Mouse (Mus musculus) gastrocnemius, adult 18-20 months (tissue): Measurements from ENCODE around the gene Vinac1. TPM values are rescaled to one million over a fixed set of nuclear protein-coding genes. Genes with fewer than 3 reads are reported as not detected.
A peak's percentile ranks its signal among the peaks of the same experiment; 100 is the strongest.

Experiments used
- DNase-seq: peaks from one replicate; pipeline ENCODE4 v3.0.0; 2021; ENCODE audit warnings: low spot score
- long read RNA-seq, 2 experiments: library from polyadenylated mRNA; stranded (forward); transcript quantifications; one replicate each; pipeline ENCODE4 v2.0.0; 2021
- total RNA-seq, 2 experiments: library from RNA; stranded (reverse); gene quantifications; 2 replicates each; pipeline ENCODE4 v1.2.3; 2021

Vinac1 gene
- not detected for total RNA-seq
- long read RNA-seq, experiment 1, result 0 reads
- long read RNA-seq, experiment 2, result 0 reads

DNA sequence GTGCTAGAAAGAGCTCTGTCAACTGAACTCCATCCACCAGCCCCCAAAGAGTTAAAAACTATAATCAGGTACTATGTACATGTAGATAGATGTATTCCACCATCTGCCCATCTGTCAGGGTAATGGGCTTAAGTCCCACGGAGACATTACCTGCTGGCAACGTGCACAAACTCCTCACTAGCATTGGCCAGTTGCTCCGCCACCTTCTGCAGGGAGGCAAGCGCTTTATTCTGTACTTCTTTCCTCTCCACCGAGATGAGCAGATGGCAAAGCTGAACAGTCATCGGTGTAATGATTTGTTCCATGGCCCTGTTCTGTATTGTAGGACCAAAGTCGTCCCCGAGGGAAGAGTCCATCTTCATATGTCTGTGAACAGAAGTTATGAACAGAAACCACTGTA lies at the start of gene Vinac1:
Vinac1 (minus strand) TSS at position 362 of the 400 bp plus-strand sequence.
- DNase-seq, result no peak

DNA sequence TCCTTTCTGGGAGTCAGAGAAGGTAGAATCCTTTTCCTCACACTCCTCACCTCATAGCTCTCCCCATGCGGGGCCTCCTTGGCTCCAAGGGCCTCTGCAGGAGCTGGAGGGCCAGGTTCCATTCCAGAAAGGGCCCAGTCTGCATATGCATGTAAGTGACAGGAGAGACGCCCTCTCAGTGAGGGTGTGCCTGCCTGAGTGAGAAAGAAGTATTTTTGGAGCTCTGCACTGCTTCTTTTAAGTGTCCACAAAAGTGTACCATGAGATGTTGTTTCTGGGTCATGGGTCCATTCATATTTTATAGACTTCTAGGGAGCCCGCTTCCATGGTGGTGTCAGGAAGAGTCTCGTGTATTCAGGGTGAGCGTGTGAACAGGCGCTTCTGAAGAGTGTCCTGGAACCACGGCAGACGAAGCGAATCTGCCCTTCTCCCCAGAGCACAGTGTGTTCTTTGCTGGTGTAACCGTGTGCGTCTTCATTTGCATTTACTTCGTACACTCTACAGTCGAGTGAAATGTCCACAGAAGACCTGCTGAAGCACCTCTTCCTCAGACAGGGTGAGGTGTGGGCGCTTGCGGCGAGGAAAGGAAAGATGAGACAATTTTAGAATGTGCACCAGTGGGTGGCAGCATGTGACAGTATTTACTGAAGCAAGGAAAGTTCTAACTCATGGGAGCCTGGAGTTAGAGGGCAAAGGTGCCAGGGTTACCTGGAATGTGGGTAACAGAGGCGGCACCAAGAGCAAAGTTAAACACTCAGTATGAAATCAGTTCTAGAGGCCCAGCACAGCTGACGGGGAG lies 46.2 kb upstream of the Vinac1 start:
- no peak for DNase-seq

DNA sequence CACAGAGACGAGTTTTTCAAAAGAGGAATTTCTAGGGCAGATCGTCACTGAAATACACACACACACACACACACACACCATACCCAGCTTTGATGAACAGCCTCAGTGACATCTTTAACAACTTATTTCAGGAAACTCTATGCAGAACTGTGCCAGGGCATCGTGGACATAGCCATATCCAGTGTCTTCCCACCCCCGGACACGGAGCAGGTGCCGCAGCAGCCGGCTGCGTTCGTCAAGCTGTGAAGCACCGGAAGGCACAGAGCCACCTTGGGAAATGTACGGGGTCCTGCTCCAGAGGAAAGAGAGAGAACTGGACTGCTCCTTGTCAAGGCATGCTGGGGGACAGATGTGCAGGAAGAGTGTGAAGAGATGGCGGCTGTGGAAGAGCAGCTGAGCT lies 44.8 kb upstream of the Vinac1 start:
- DNase-seq, result no peak

GRCm38 (mm10) chr2:129090370-129090769 lies 42.4 kb upstream of the Vinac1 start:
- no peak for DNase-seq

DNA sequence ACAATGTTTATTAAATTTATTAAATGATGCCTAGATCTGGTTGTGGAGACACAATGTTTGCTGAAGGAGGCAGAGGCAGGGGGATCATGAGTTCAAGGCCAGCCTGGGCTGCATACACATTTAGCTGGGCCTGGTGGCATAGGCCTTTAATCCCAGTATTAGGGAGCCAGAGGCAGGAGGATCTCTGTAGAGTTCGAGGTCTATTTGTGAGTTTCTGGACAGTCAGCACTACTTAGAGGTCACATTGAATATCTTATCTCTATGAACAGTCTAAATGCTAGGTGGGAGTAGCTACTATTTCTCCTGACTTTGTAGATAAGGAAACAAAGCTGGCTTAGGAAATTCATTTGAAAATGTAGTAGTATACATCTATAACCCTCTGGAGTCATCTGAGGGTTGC lies 39.5 kb upstream of the Vinac1 start:
- no peak for DNase-seq

DNA sequence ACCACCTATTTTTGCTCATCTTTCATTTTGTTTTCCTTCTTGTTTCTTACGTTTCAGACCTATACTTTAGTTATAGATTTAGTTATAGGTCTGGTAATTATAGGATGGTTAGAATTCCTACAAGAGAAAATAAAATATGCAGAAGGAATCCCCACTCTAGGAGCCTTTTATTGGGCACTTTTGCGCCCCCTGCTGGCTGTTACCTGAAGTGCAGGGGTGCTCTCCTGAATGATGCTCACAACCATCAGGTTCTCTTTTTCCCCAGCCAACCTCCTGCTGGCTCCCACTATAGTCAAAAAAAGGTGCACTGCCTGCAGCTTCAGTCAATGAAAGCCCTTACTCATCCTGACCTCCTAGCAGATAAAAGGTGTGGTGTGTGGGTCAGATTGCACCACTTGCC lies 37.0 kb upstream of the Vinac1 start:
- no peak for DNase-seq

GRCm38 (mm10) chr2:129083514-129083913 lies 35.5 kb upstream of the Vinac1 start:
- DNase-seq, result no peak

DNA sequence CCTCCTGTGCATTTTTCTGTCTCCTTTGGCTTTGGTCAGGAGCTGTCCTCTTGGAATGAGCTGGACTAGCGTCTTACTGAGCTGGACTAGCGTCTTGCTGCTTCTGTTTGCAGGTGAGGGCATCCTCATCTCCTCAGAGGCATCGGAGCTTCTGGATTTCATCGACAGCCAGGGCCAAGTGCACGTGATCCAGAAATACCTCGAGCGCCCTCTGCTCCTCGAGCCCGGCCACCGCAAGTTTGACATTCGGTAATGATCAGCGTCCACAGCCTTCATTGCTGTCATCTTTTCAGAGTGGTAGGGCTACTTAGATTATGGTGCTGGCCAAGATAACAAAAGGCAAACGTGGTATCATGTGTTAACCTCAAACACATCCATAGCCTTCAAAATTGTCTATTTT lies 33.1 kb upstream of the Vinac1 start:
- no peak for DNase-seq

- no peak for DNase-seq
Observed at GRCm38 (mm10) chr2:129079194-129079593, 31.2 kb upstream of the Vinac1 start.

DNA sequence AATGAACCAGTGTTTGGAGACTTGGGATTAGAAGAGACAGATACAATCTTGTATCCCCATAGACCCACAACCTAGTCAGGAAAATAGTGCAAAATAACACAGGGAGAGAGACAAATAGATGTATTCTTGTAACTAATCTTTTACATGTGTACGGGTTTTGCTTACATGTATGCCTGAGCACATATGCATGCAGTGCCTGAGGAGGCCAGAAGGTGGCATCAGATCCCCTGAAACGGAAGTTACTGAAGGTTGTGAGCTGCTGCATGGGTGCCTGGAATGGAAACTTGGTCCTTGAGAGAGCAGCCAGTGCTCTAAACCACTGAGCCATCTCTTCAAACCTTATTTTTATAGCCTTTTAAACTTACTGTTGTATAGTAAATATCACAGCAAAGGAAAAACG lies 30.3 kb upstream of the Vinac1 start:
- no peak for DNase-seq

GRCm38 (mm10) chr2:129070296-129070695 lies 22.3 kb upstream of the Vinac1 start:
- no peak for DNase-seq

GRCm38 (mm10) chr2:129066326-129066725 lies 18.4 kb upstream of the Vinac1 start:
- DNase-seq, result peak; percentile 35

DNA sequence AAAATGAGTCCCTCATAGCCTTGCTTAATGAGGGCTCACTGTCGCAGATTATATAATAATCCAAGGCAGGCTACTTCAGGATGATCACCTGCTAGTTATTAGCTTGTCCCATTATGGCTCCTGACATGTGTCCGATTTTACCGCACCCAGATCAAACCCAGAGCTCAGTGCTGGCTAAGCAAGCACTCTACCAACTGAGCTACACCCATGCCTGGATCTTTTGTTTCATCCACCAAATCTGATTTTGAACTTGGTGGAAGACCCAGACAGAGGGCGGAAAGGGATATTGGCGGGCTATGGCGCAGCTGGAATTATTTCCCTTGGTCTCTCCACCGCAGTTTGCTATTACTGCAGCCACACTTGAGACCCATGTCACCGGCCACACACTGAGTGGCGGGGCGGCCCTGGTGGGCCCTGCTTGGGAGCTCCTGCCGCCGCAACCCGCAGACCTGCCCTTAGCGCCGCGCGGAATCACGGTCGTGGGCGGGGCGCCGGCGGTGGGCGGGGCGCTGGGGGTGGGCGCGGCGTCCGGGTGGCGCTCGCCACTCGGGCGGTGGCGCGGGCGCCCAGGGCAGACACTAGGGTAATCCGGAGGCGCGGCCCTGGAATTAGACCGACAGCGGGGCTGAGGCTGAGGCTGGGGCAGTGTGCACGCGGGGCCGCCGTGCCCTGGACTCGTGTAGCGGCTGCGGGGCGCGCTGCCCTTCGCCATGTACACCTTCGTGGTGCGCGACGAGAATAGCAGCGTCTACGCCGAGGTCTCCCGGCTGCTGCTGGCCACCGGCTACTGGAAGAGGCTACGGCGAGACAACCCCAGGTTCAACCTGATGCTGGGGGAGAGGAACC lies 17.7 kb upstream of the Vinac1 start, which contains the start of gene Ttl:
Ttl (plus strand) TSS at position 506 of the 846 bp plus-strand sequence.
- peak; percentile 72 for DNase-seq

DNA sequence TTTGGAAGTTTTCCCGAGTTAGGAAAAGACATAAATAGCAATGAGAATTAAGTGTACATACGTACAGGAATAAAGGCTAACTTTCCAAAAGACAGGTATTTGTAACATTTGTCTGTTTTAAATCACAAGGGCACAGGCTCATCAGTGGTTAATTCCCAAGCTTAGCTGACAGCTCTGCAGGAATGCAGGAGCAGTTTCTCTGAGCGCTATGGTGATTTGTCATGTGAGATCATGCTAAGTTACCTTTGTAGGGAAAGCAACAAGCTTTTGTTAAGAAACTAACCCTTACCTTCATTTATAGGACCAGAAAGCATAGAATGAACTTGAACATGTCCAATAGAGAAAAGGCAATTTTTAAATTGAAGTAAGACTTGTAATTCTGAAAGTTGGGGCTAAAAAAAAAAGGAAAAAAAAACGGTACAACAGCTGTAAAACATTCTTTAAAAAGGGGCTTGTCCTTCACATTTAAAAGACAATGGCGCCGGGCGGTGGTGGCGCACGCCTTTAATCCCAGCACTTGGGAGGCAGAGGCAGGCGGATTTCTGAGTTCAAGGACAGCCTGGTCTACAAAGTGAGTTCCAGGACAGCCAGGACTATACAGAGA lies 13.6 kb upstream of the Vinac1 start:
- no peak for DNase-seq

DNA sequence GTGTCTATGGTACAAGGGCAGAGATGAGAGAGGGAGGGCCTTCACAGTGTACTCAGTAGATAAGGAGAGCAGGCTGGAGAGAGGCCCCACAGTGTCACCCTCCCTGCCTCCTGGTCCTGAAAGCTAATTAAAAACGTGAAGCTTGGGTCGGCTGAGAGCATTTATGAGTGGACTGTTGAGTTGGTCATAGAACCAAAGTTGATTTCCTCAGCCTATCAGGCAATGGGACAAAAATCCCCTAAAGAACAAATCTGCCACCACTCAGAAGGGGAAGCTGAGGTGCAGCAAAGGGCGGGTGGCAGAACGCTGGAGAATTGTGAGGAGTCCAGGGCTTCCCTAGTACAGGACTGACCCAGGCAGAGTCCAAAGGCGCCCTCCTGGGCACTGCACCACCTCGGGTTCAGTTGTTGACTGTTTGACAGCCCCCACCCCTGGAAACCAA lies 10.0 kb upstream of the Vinac1 start:
- DNase-seq, result no peak

DNA sequence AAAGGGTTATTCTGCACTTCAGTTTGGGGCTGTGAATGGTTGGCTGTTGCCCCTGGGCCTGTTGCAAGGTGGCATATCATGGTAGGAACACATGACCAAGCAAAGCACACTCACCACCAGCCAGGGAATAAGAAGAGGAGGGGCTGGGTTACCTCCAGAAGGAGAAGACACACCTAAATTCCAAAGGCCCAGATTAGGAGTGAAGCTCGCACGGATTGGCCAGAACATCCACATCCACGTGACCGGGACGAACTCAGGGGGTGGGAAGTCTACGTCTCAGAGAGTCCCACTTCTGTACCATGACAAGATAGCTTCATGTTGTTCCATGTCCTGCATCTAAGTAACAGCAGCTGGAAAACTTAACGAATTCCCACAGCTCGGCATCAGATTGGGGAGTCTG lies 9.3 kb upstream of the Vinac1 start:
- DNase-seq, result no peak

DNA sequence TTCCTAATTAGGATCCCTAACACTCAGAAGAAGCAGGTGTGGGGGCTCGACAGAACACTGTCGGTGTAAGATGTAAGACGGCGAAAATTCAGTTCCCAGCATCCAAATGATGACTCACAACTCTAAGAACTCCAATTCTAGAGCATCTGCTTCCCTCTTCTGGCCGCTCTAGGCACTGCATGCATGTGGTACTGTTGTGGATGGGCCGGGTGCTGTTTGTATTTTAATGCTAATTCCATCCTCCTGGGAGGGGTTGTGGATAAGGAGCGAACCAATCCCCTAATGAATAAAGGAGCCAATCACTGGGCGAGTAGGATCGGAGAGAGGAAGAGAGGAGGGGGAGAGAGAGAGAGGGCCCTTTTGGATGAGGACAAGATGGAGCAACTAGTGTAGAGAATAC lies 8.6 kb upstream of the Vinac1 start:
- DNase-seq, result no peak

- DNase-seq, result no peak
Observed at GRCm38 (mm10) chr2:129055741-129056140, 7.8 kb upstream of the Vinac1 start.

DNA sequence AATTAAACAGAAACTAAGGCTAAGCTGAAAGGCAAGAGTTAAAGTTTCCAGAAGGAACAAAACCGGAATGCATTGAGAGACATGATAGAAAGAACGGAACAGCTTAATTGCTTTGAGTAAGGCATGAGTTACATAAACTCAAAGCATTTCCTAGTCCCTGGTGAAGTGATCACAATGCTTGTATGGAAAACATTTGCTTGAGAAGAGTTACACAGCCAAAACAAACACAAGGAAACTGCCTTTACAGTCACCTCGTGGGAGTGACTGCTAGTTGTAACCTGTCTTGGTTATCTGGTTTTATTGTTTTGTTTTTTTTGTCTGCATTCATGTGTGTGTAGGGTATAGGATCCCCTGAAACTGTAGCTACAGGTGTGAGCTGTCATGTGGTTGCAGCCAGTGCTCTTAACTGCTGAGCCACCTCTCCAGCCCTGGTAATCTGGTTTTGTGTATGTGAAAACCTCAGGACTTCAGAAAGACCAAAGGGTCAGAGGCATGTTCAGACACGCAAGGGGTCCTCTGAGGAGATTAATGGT lies 4.5 kb upstream of the Vinac1 start:
- no peak for DNase-seq

- DNase-seq, result no peak
Observed at GRCm38 (mm10) chr2:129046846-129047196, 1.2 kb downstream of the Vinac1 start.

- DNase-seq, result no peak
Observed at GRCm38 (mm10) chr2:129046172-129046845, 1.7 kb downstream of the Vinac1 start.
